Mouse (Mus musculus) small intestine, adult 2 months (tissue): ENCODE results near the gene Irf1. TPM values are rescaled to one million over a fixed set of nuclear protein-coding genes. Genes with fewer than 3 reads are reported as not detected.
A peak's percentile ranks its signal among the peaks of the same experiment; 100 is the strongest.

Experiments used
- H3K27ac ChIP-seq: fragments of 200-500 bp; 2 replicates; pipeline ENCODE4 v1.5.1; 2012; ENCODE audit warnings: low read depth, low read length, control low read depth, inconsistent platforms; ENCODE audit not compliant: insufficient read depth
- H3K27me3 ChIP-seq: fragments of 200-500 bp; 2 replicates; pipeline ENCODE4 v1.6.1; 2012; ENCODE audit warnings: mild to moderate bottlenecking, moderate library complexity, low read length, inconsistent platforms; ENCODE audit not compliant: control insufficient read depth, insufficient read depth
- H3K36me3 ChIP-seq: fragments of 200-500 bp; 2 replicates; pipeline ENCODE4 v1.6.1; 2012; ENCODE audit warnings: mild to moderate bottlenecking, low read length, control low read depth, inconsistent platforms; ENCODE audit not compliant: control insufficient read depth, insufficient read depth
- H3K4me1 ChIP-seq: fragments of 200-500 bp; 2 replicates; pipeline ENCODE4 v1.6.1; 2012; ENCODE audit warnings: low read length, inconsistent platforms, mixed read lengths; ENCODE audit not compliant: control insufficient read depth, insufficient read depth, insufficient read length
- H3K4me3 ChIP-seq: fragments of 200-500 bp; 2 replicates; pipeline ENCODE4 v1.5.1; 2012; ENCODE audit warnings: low read depth, mild to moderate bottlenecking, control low read depth, inconsistent platforms, low read length, moderate library complexity
- CTCF ChIP-seq: fragments of 200-500 bp; IDR thresholded peaks from 2 replicates; pipeline ENCODE4 v1.5.1; 2012; ENCODE audit warnings: low read depth, mild to moderate bottlenecking, control low read depth, inconsistent platforms, low read length, moderate library complexity, mixed read lengths; ENCODE audit not compliant: insufficient replicate concordance, insufficient read length; ENCODE audit errors: extremely low read depth
- POLR2A ChIP-seq: fragments of 200-500 bp; IDR thresholded peaks from 2 replicates; pipeline ENCODE4 v1.6.1; 2012; ENCODE audit warnings: low read depth, mild to moderate bottlenecking, control low read depth, inconsistent platforms, low read length, moderate library complexity
- WGBS: fragments of 180-500 bp; shearing (Covaris S2); methylation state at CpG from one replicate; pipeline ENCODE4 v1.1.7; 2018; 5-methylcytosine and 5-hydroxymethylcytosine counted together
- polyA plus RNA-seq: library from polyadenylated mRNA; depleted of rRNA; stranded (reverse); fragments of >200 nt; gene quantifications from 2 replicates; pipeline ENCODE4 v1.2.3, GENCODE M21; 2012

Gene Irf1
- polyA plus RNA-seq, 1 experiment: 233 TPM

GRCm38 (mm10) chr11:53773087-53773486, 3.3 kb downstream of the Irf1 start, which contains the start of gene Gm17334:
TSS of gene Gm17334 (minus strand) at chr11:53773187.
- no peak for TF ChIP-seq CTCF
- TF ChIP-seq POLR2A: no peak
- Histone ChIP-seq H3K4me3 (peak within 1 kb of the TSS; percentile 66), H3K27ac (peak within 1 kb of the TSS; percentile 100), H3K27me3 (no peaks in the 10 kb centered on the region), H3K4me1 (peaks cover 41% of the 10 kb centered on the region), H3K36me3 (peaks cover 67% of the 10 kb centered on the region)
- WGBS: 52% methylated on average over 5 of the region's 5 CpGs

DNA sequence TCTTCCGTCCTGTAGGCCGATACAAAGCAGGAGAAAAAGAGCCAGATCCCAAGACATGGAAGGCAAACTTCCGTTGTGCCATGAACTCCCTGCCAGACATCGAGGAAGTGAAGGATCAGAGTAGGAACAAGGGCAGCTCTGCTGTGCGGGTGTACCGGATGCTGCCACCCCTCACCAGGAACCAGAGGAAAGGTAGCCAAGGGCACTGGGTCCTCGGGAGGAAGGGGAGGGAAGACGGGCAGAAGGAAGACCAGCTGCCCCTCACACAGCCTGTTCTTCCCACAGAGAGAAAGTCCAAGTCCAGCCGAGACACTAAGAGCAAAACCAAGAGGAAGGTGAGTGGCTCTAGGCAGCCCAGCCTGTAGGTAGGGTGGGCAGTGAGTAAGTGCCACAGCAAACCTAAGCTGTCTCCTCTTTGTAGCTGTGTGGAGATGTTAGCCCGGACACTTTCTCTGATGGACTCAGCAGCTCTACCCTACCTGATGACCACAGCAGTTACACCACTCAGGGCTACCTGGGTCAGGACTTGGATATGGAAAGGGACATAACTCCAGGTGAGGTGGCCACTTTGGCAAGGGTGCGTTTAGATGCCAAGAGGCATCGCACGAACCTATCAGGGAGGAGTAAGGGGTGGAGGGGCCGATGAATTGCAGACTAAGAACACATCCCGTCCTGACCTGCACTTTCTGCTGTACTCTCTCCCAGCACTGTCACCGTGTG, 4.0 kb downstream of the Irf1 start:
- H3K36me3 ChIP-seq: peaks cover 74% of the 10 kb centered on the region
- TF ChIP-seq POLR2A: no peak
- TF ChIP-seq CTCF: no peak
- peak overlapping the region; percentile 51 for H3K4me3 ChIP-seq
- peaks cover 44% of the 10 kb centered on the region for H3K4me1 ChIP-seq
- 66% methylated on average over 16 of the region's 16 CpGs for WGBS
- no peaks in the 10 kb centered on the region for H3K27me3 ChIP-seq
- peak overlapping the region; percentile 78 for H3K27ac ChIP-seq

- Histone ChIP-seq H3K4me1 (peaks cover 38% of the 10 kb centered on the region), H3K36me3 (peaks cover 80% of the 10 kb centered on the region), H3K4me3 (peak overlapping the region; percentile 51), H3K27ac (peak overlapping the region; percentile 78), H3K27me3 (no peaks in the 10 kb centered on the region)
- TF ChIP-seq POLR2A (no peak; the same call in 1 of the 2 replicates), CTCF (no peak)
- WGBS: 60% methylated on average over 13 of the region's 13 CpGs
Observed at GRCm38 (mm10) chr11:53774659-53775255, 4.9 kb downstream of the Irf1 start.

GRCm38 (mm10) chr11:53777736-53778135, 7.9 kb downstream of the Irf1 start:
- Histone ChIP-seq H3K4me3 (no peak overlapping the region), H3K27me3 (no peaks in the 10 kb centered on the region), H3K4me1 (peaks cover 45% of the 10 kb centered on the region), H3K36me3 (peaks cover 73% of the 10 kb centered on the region), H3K27ac (peak overlapping the region; percentile 26; the same call in 1 of the 2 replicates)
- WGBS: 59% methylated on average over 5 of the region's 5 CpGs
- no peak for TF ChIP-seq POLR2A
- TF ChIP-seq CTCF: no peak

GRCm38 (mm10) chr11:53778455-53778854, 8.6 kb downstream of the Irf1 start:
- WGBS: 58% methylated on average over 5 of the region's 5 CpGs
- Histone ChIP-seq H3K4me1 (peaks cover 44% of the 10 kb centered on the region), H3K36me3 (peaks cover 67% of the 10 kb centered on the region), H3K27ac (0 out of 2 replicates have a peak overlapping the region, but pooled peaks have one; percentile 26), H3K4me3 (no peak overlapping the region), H3K27me3 (no peaks in the 10 kb centered on the region)
- TF ChIP-seq CTCF: no peak
- TF ChIP-seq POLR2A: no peak

DNA sequence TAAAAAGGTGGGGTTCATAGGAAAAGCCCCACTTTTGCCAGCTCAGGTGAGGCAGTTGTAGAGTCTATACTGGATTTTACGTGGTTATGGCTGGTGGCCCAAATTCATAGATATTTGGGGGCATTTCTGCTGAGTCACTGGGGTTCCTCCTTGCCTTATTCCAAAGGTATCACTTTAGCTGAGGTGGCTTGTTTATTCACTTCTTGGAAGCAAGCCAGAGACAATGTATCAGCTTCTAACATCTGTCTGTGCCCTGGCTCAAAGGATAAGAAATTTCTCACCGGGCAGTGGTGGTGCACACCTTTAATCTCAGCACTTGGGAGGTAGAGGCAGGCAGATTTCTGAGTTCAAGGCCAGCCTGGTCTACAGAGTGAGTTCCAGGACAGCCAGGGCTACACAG, 10.0 kb downstream of the Irf1 start:
- peaks cover 40% of the 10 kb centered on the region for H3K4me1 ChIP-seq
- no peak for TF ChIP-seq CTCF
- no peaks in the 10 kb centered on the region for H3K27me3 ChIP-seq
- 16% methylated on average over 2 of the region's 2 CpGs for WGBS
- peaks cover 53% of the 10 kb centered on the region for H3K36me3 ChIP-seq
- no peak overlapping the region for H3K4me3 ChIP-seq
- peak overlapping the region; percentile 76 for H3K27ac ChIP-seq

- TF ChIP-seq CTCF (no peak), POLR2A (no peak)
- 68% methylated on average over 3 of the region's 3 CpGs for WGBS
- peak overlapping the region; percentile 76 for H3K27ac ChIP-seq
- peaks cover 36% of the 10 kb centered on the region; the same call in 1 of the 2 replicates for H3K4me1 ChIP-seq
- no peak overlapping the region for H3K4me3 ChIP-seq
- peaks cover 48% of the 10 kb centered on the region for H3K36me3 ChIP-seq
- H3K27me3 ChIP-seq: no peaks in the 10 kb centered on the region
Observed at GRCm38 (mm10) chr11:53780262-53780661, 10.4 kb downstream of the Irf1 start.
